8 mouse cellular contexts compared by ENCODE assay signal in the genomic region with DNA sequence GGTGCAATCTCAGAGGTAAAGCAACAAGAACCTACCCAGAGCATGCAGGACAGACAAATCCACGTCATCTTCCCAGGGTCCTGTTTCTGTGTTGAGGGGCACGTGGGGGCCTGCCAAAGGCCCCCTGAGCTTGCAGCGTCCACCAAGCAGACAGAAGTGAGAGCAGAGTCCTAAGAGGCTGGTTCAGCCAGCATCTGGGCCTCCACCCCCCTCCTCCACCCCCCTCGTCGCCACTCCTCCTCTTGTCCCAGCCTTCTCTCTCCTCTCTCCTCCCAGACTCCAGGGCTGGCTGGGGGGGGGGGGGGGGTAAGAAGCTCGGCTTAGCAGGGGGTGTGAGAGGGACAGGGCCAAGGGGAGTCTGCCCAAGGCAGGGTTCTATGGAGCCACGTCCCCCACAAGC. TPM values are rescaled to one million over a fixed set of nuclear protein-coding genes. Genes with fewer than 3 reads are reported as not detected.
DNase-seq lines count a peak whose midpoint lies in the region; ATAC-seq and TF ChIP-seq lines count a peak whose summit lies in the region.

No protein-coding gene starts in this region.

- no peak for TF ChIP-seq CTCF in liver, postnatal 0 days (IDR thresholded peaks at IDR 0.05; ENCODE audit: low read depth)

- peak overlapping the region; percentile 37 for H3K4me3 ChIP-seq in kidney, embryonic 15.5 days (replicated peaks)
- peak overlapping the region; percentile 42 for H3K4me3 ChIP-seq in embryonic facial prominence, embryonic 11.5 days (ENCODE audit: low read depth, low read length)
- H3K4me3 ChIP-seq in hindbrain, embryonic 13.5 days, result peak overlapping the region; percentile 12; the same call in 1 of the 2 replicates
- H3K4me3 ChIP-seq in liver, postnatal 0 days (ENCODE audit: low read depth, low read length), result no peak overlapping the region

- TF ChIP-seq EP300 in liver, postnatal 0 days (IDR thresholded peaks at IDR 0.05; ENCODE audit: low read depth), result no peak

- H3K4me2 ChIP-seq in kidney, embryonic 15.5 days, result peak overlapping the region; percentile 53
- H3K4me2 ChIP-seq in embryonic facial prominence, embryonic 11.5 days (ENCODE audit: low read depth, low read length), result peak overlapping the region; percentile 64
- H3K4me2 ChIP-seq in hindbrain, embryonic 13.5 days, result peak overlapping the region; percentile 27; the same call in 1 of the 2 replicates
- no peak overlapping the region for H3K4me2 ChIP-seq in liver, postnatal 0 days (ENCODE audit: low read depth, low read length)

- H3K9me3 ChIP-seq in kidney, embryonic 15.5 days (replicated peaks), result no peaks in the 10 kb centered on the region
- H3K9me3 ChIP-seq in embryonic facial prominence, embryonic 11.5 days (replicated peaks; ENCODE audit: control insufficient read depth, low read length), result no peaks in the 10 kb centered on the region
- no peaks in the 10 kb centered on the region for H3K9me3 ChIP-seq in hindbrain, embryonic 13.5 days
- no peaks in the 10 kb centered on the region for H3K9me3 ChIP-seq in liver, postnatal 0 days (ENCODE audit: low read length)

- no peaks in the 10 kb centered on the region for H3K36me3 ChIP-seq in kidney, embryonic 15.5 days
- H3K36me3 ChIP-seq in embryonic facial prominence, embryonic 11.5 days (replicated peaks; ENCODE audit: control insufficient read depth, insufficient read depth, low read depth, low read length), result no peaks in the 10 kb centered on the region
- H3K36me3 ChIP-seq in hindbrain, embryonic 13.5 days, result no peaks in the 10 kb centered on the region
- no peaks in the 10 kb centered on the region for H3K36me3 ChIP-seq in liver, postnatal 0 days (replicated peaks; ENCODE audit: insufficient read depth, low read length)

- peaks cover 55% of the 10 kb centered on the region for H3K4me1 ChIP-seq in kidney, embryonic 15.5 days
- peaks cover 8% of the 10 kb centered on the region for H3K4me1 ChIP-seq in embryonic facial prominence, embryonic 11.5 days (ENCODE audit: control insufficient read depth, insufficient read depth, low read length)
- H3K4me1 ChIP-seq in hindbrain, embryonic 13.5 days (replicated peaks), result peaks cover 38% of the 10 kb centered on the region
- no peaks in the 10 kb centered on the region for H3K4me1 ChIP-seq in liver, postnatal 0 days (ENCODE audit: insufficient read depth)

- ATAC-seq in kidney, embryonic 15.5 days (replicated peaks; ENCODE audit: low FRiP score), result peak; percentile 38; the same call in 1 of the 2 replicates
- peak; percentile 41 for ATAC-seq in embryonic facial prominence, embryonic 11.5 days (replicated peaks; ENCODE audit: insufficient number of reproducible peaks, low FRiP score, low TSS enrichment, low read depth)
- no peak for ATAC-seq in hindbrain, embryonic 13.5 days (ENCODE audit: low FRiP score)
- no peak for ATAC-seq in liver, postnatal 0 days

- 15% methylated on average over 7 of the region's 7 CpGs for WGBS in kidney, embryonic 15.5 days
- 0% methylated on average over 7 of the region's 7 CpGs for WGBS in embryonic facial prominence, embryonic 11.5 days
- 28% methylated on average over 7 of the region's 7 CpGs for WGBS in hindbrain, embryonic 13.5 days
- 49% methylated on average over 6 of the region's 7 CpGs for WGBS in liver, postnatal 0 days (ENCODE audit: insufficient replicate concordance)

- H3K27ac ChIP-seq in kidney, embryonic 15.5 days, result peak overlapping the region; percentile 91
- peak overlapping the region; percentile 94 for H3K27ac ChIP-seq in embryonic facial prominence, embryonic 11.5 days (replicated peaks; ENCODE audit: low read depth, low read length)
- peak overlapping the region; percentile 48; the same call in 1 of the 2 replicates for H3K27ac ChIP-seq in hindbrain, embryonic 13.5 days
- H3K27ac ChIP-seq in liver, postnatal 0 days (ENCODE audit: low read depth), result peak overlapping the region; percentile 16; the same call in 1 of the 2 replicates

- H3K27me3 ChIP-seq in kidney, embryonic 15.5 days, result peaks cover 7% of the 10 kb centered on the region; the same call in 1 of the 2 replicates
- H3K27me3 ChIP-seq in embryonic facial prominence, embryonic 11.5 days (ENCODE audit: control insufficient read depth, insufficient read depth, low read length), result no peaks in the 10 kb centered on the region
- peaks cover 13% of the 10 kb centered on the region for H3K27me3 ChIP-seq in hindbrain, embryonic 13.5 days
- H3K27me3 ChIP-seq in liver, postnatal 0 days (ENCODE audit: insufficient read depth, low read length), result peaks cover 21% of the 10 kb centered on the region

- DNase-seq in kidney, adult 8-10 months, result no peak
- peak; percentile 65 for DNase-seq in embryonic facial prominence, embryonic 11.5 days (ENCODE audit: low spot score)
- DNase-seq in liver, postnatal 0 days, result no peak
- no peak for DNase-seq in yolk sac, embryonic 10.5 days (ENCODE audit: low spot score)
- DNase-seq in spleen, postnatal 4 days (ENCODE audit: low spot score in 2 of 2), result no peak
- DNase-seq in urinary bladder, adult 2 months (ENCODE audit: low spot score), result no peak

- H3K9ac ChIP-seq in kidney, embryonic 15.5 days, result peak overlapping the region; percentile 29; the same call in 1 of the 2 replicates
- peak overlapping the region; percentile 40 for H3K9ac ChIP-seq in embryonic facial prominence, embryonic 11.5 days (replicated peaks; ENCODE audit: low read length)
- peak overlapping the region; percentile 39; the same call in 1 of the 2 replicates for H3K9ac ChIP-seq in hindbrain, embryonic 13.5 days
- no peak overlapping the region for H3K9ac ChIP-seq in liver, postnatal 0 days (replicated peaks)

RNA-seq across cellular contexts. Expression of a gene that starts 33.1 kb away (rescaled TPM):
- 62.7 and 70.9 TPM in 2 replicates for polyA plus RNA-seq in kidney, embryonic 15.5 days (2015; fragmentation: Nextera tagmentation; extraction: Ambion mirVana)
- polyA plus RNA-seq in embryonic facial prominence, embryonic 11.5 days (2014; fragmentation: Nextera tagmentation; extraction: Ambion mirVana), result 21.1 and 21.6 TPM in 2 replicates
- 10.3 and 13.0 TPM in 2 replicates for polyA plus RNA-seq in hindbrain, embryonic 13.5 days (2015; fragmentation: Nextera tagmentation; extraction: Ambion mirVana)
- polyA plus RNA-seq in liver, postnatal 0 days (2015; fragmentation: Nextera tagmentation; extraction: Ambion mirVana), result 12.1 and 12.8 TPM in 2 replicates
- polyA plus RNA-seq in urinary bladder, adult 2 months (2012; rRNA removed), result 192 and 408 TPM in 2 replicates

RNA-seq across cellular contexts. Expression of a gene that starts 34.2 kb away (rescaled TPM):
- 0.17 and 0.40 TPM in 2 replicates for polyA plus RNA-seq in kidney, embryonic 15.5 days (2015; fragmentation: Nextera tagmentation; extraction: Ambion mirVana)
- polyA plus RNA-seq in embryonic facial prominence, embryonic 11.5 days (2014; fragmentation: Nextera tagmentation; extraction: Ambion mirVana), result 0.11 and 0.28 TPM in 2 replicates
- polyA plus RNA-seq in hindbrain, embryonic 13.5 days (2015; fragmentation: Nextera tagmentation; extraction: Ambion mirVana), result 0.57 and 0.60 TPM in 2 replicates
- polyA plus RNA-seq in liver, postnatal 0 days (2015; fragmentation: Nextera tagmentation; extraction: Ambion mirVana), result 0.20 TPM in 1 of 2 replicates, not detected in the other
- polyA plus RNA-seq in urinary bladder, adult 2 months (2012; rRNA removed), result 1.2 TPM in 2 replicates

Comparison
In these comparisons a context has a peak if more than half of its experiments do, and no peak if none do; other contexts are left out.
1. ATAC-seq: peak in kidney, embryonic 15.5 days (single experiment) and embryonic facial prominence, embryonic 11.5 days (single experiment); none in hindbrain, embryonic 13.5 days (single experiment) and liver, postnatal 0 days (single experiment).
2. H3K27ac ChIP-seq: peak in every context shown above with its lines; median percentile 94 in embryonic facial prominence, embryonic 11.5 days; 91 in kidney, embryonic 15.5 days; 48 in hindbrain, embryonic 13.5 days; 16 in liver, postnatal 0 days.